Mouse (Mus musculus): ENCODE measurements around the gene Mecom.

DNA sequence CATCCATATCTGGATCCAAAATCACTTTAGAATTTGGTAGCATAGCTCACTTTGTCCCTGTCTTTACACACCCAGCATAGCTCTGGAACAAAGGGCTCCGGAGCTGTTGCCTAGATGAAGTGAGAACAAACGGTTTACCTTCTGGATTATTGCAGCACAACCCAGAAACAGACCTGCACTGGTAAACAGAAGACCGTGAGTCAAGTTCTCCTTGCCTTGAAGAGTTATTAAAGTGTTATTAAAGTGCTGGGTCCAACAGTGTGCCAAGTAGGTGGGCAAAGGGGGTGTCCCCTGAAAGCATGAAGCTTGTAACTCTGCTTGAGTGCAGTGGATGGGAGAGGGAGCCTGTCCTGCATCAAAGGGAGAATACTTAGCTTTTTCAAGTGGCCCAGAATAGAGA, 563.4 kb downstream of the Mecom start:
- no peak for TF ChIP-seq CTCF (IDR thresholded peaks at IDR 0.05; ENCODE audit: extremely low read depth, insufficient read depth, insufficient read length, insufficient replicate concordance)
- TF ChIP-seq POLR2A (IDR thresholded peaks at IDR 0.05; ENCODE audit: low read depth, low read length), result no peak
